Mouse (Mus musculus) C2C12 (cell line): ENCODE results near the gene Uhrf1bp1l. TPM values are rescaled to one million over a fixed set of nuclear protein-coding genes. Genes with fewer than 3 reads are reported as not detected.

ENCODE experiments used
- H3K27me3 ChIP-seq: one replicate; pipeline ENCODE4 v1.6.1; 2011; ENCODE audit not compliant: control insufficient read depth, insufficient read depth, insufficient read length
- H3K36me3 ChIP-seq: one replicate; pipeline ENCODE4 v1.6.1; 2011; ENCODE audit not compliant: control insufficient read depth, insufficient read depth
- H3K4me3 ChIP-seq: one replicate; pipeline ENCODE4 v1.5.1; 2011; ENCODE audit warnings: mild to moderate bottlenecking, control low read depth; ENCODE audit not compliant: poor library complexity, insufficient read depth, severe bottlenecking
- H3K79me2 ChIP-seq: one replicate; pipeline ENCODE4 v1.6.1; 2011; ENCODE audit not compliant: control insufficient read depth, insufficient read depth
- H3K79me3 ChIP-seq: one replicate; pipeline ENCODE4 v1.6.1; 2011; ENCODE audit warnings: low read depth, control low read depth
- H3ac ChIP-seq: one replicate; pipeline ENCODE3; 2011; ENCODE audit warnings: low read depth; ENCODE audit not compliant: control insufficient read depth, insufficient read length
- CEBPB ChIP-seq: IDR thresholded peaks from one replicate; pipeline ENCODE4 v1.6.1; 2011; ENCODE audit warnings: low read depth, mild to moderate bottlenecking, control low read depth, moderate library complexity
- CTCF ChIP-seq: IDR thresholded peaks from one replicate; pipeline ENCODE4 v1.5.1; 2011; ENCODE audit not compliant: control insufficient read depth, insufficient read depth, insufficient read length
- FOSL1 ChIP-seq: IDR thresholded peaks from one replicate; pipeline ENCODE4 v1.8.0; 2011; ENCODE audit warnings: mild to moderate bottlenecking, low read length; ENCODE audit not compliant: poor library complexity, insufficient read depth, severe bottlenecking
- MAX ChIP-seq: IDR thresholded peaks from one replicate; pipeline ENCODE4 v1.6.1; 2011; ENCODE audit warnings: mild to moderate bottlenecking, control low read depth
- MYOD1 ChIP-seq: IDR thresholded peaks from one replicate; pipeline ENCODE4 v1.6.1; 2011; ENCODE audit warnings: low read depth; ENCODE audit not compliant: control insufficient read depth, insufficient read length
- MYOG ChIP-seq: IDR thresholded peaks from one replicate; pipeline ENCODE4 v1.6.1; 2011; ENCODE audit not compliant: control insufficient read depth, insufficient read length; ENCODE audit errors: extremely low read depth
- USF1 ChIP-seq: IDR thresholded peaks from one replicate; pipeline ENCODE4 v1.6.1; 2011; ENCODE audit warnings: low read depth, mild to moderate bottlenecking, control low read depth, moderate library complexity
- polyA plus RNA-seq: library from polyadenylated mRNA; unstranded; fragments of >200 nt; fragmentation: generic; extraction: Trizol; gene quantifications from one replicate; pipeline ENCODE4 v1.2.1, GENCODE M21; 2012; ENCODE audit warnings: missing spikeins

Uhrf1bp1l gene
- polyA plus RNA-seq, 1 experiment: 28.6 TPM

GRCm38 (mm10) chr10:89837476-89837875, 92.7 kb downstream of the Uhrf1bp1l start:
- Histone ChIP-seq H3K27me3 (no peaks in the 10 kb centered on the region), H3K79me2 (no peaks in the 10 kb centered on the region), H3ac (no peak overlapping the region), H3K36me3 (no peaks in the 10 kb centered on the region), H3K79me3 (no peaks in the 10 kb centered on the region), H3K4me3 (no peak overlapping the region)
- TF ChIP-seq MYOG: no peak
- TF ChIP-seq MYOD1: no peak
- TF ChIP-seq CEBPB: no peak
- no peak for TF ChIP-seq FOSL1
- no peak for TF ChIP-seq MAX
- no peak for TF ChIP-seq CTCF
- no peak for TF ChIP-seq USF1

- Histone ChIP-seq H3K79me3 (no peaks in the 10 kb centered on the region), H3K27me3 (no peaks in the 10 kb centered on the region), H3K79me2 (no peaks in the 10 kb centered on the region), H3K4me3 (no peak overlapping the region), H3K36me3 (no peaks in the 10 kb centered on the region), H3ac (no peak overlapping the region)
- no peak for TF ChIP-seq MYOG
- no peak for TF ChIP-seq CTCF
- no peak for TF ChIP-seq FOSL1
- TF ChIP-seq USF1: no peak
- TF ChIP-seq CEBPB: no peak
- TF ChIP-seq MAX: no peak
- no peak for TF ChIP-seq MYOD1
Measured at GRCm38 (mm10) chr10:89838834-89839233, 94.0 kb downstream of the Uhrf1bp1l start.

- Histone ChIP-seq H3ac (no peak overlapping the region), H3K79me3 (no peaks in the 10 kb centered on the region), H3K79me2 (no peaks in the 10 kb centered on the region), H3K27me3 (no peaks in the 10 kb centered on the region), H3K36me3 (no peaks in the 10 kb centered on the region), H3K4me3 (no peak overlapping the region)
- TF ChIP-seq MAX (no peak), CTCF (no peak), MYOG (no peak), MYOD1 (no peak), CEBPB (no peak), FOSL1 (no peak), USF1 (no peak)
Measured at GRCm38 (mm10) chr10:89850951-89851350, 106.2 kb downstream of the Uhrf1bp1l start.

- no peak overlapping the region for H3ac ChIP-seq
- no peaks in the 10 kb centered on the region for H3K79me2 ChIP-seq
- H3K36me3 ChIP-seq: no peaks in the 10 kb centered on the region
- H3K4me3 ChIP-seq: no peak overlapping the region
- TF ChIP-seq CEBPB: no peak
- H3K27me3 ChIP-seq: no peaks in the 10 kb centered on the region
- no peaks in the 10 kb centered on the region for H3K79me3 ChIP-seq
Measured at GRCm38 (mm10) chr10:89855251-89855875, 110.6 kb downstream of the Uhrf1bp1l start.

- TF ChIP-seq MYOG (no peak), FOSL1 (no peak), CTCF (no peak), MYOD1 (no peak), USF1 (no peak), MAX (no peak)
- Histone ChIP-seq H3ac (no peak overlapping the region), H3K27me3 (no peaks in the 10 kb centered on the region), H3K36me3 (no peaks in the 10 kb centered on the region), H3K79me2 (no peaks in the 10 kb centered on the region), H3K4me3 (no peak overlapping the region), H3K79me3 (no peaks in the 10 kb centered on the region)
Measured at GRCm38 (mm10) chr10:89856286-89856685, 111.5 kb downstream of the Uhrf1bp1l start.

GRCm38 (mm10) chr10:89868211-89868610, 123.4 kb downstream of the Uhrf1bp1l start:
- Histone ChIP-seq H3ac (no peak overlapping the region), H3K27me3 (no peaks in the 10 kb centered on the region), H3K4me3 (no peak overlapping the region), H3K36me3 (no peaks in the 10 kb centered on the region), H3K79me2 (no peaks in the 10 kb centered on the region), H3K79me3 (no peaks in the 10 kb centered on the region)
- no peak for TF ChIP-seq MYOG
- TF ChIP-seq USF1: peak; percentile 46
